Mouse (Mus musculus) thymus, adult 2 months (tissue): ENCODE data around the gene Klf1. TPM values are rescaled to one million over a fixed set of nuclear protein-coding genes. Genes with fewer than 3 reads are reported as not detected.
A peak's percentile ranks its signal among the peaks of the same experiment; 100 is the strongest.

Source experiments
- DNase-seq: peaks from one replicate; pipeline ENCODE4 v3.0.0; 2021
- H3K27ac ChIP-seq: fragments of 200-500 bp; 2 replicates; pipeline ENCODE4 v1.5.1; 2012; ENCODE audit warnings: low read length, control low read depth; ENCODE audit not compliant: control insufficient read depth, insufficient read depth
- H3K27me3 ChIP-seq: fragments of 200-500 bp; 2 replicates; pipeline ENCODE4 v1.6.1; 2012; ENCODE audit warnings: mild to moderate bottlenecking, low read length, moderate library complexity, mixed read lengths; ENCODE audit not compliant: control insufficient read depth, insufficient read depth
- H3K36me3 ChIP-seq: fragments of 200-500 bp; 2 replicates; pipeline ENCODE4 v1.6.1; 2012; ENCODE audit warnings: mild to moderate bottlenecking, low read length, moderate library complexity; ENCODE audit not compliant: control insufficient read depth, insufficient read depth
- H3K4me1 ChIP-seq: fragments of 200-500 bp; replicated peaks from 2 replicates; pipeline ENCODE4 v1.6.1; 2012; ENCODE audit warnings: low read length; ENCODE audit not compliant: control insufficient read depth, insufficient read depth
- H3K4me3 ChIP-seq: fragments of 200-500 bp; 2 replicates; pipeline ENCODE4 v1.5.1; 2012; ENCODE audit warnings: mild to moderate bottlenecking, low read length, control low read depth, moderate library complexity; ENCODE audit not compliant: control insufficient read depth, insufficient read depth
- CTCF ChIP-seq: fragments of 200-500 bp; IDR thresholded peaks from 2 replicates; pipeline ENCODE4 v1.5.1; 2012; ENCODE audit warnings: mild to moderate bottlenecking, control low read depth, low read length, moderate library complexity, borderline replicate concordance; ENCODE audit not compliant: control insufficient read depth, poor library complexity, insufficient read depth; ENCODE audit errors: extremely low read depth
- POLR2A ChIP-seq: fragments of 200-500 bp; IDR thresholded peaks from 2 replicates; pipeline ENCODE4 v1.6.1; 2012; ENCODE audit warnings: mild to moderate bottlenecking, low read length, control low read depth, moderate library complexity; ENCODE audit not compliant: control insufficient read depth, poor library complexity, insufficient read depth; ENCODE audit errors: extremely low read depth
- WGBS: fragments of 180-500 bp; shearing (Covaris S2); methylation state at CpG from one replicate; pipeline ENCODE4 v1.1.7; 2018; 5-methylcytosine and 5-hydroxymethylcytosine counted together
- polyA plus RNA-seq: library from polyadenylated mRNA; depleted of rRNA; stranded (reverse); fragments of >200 nt; gene quantifications from 2 replicates; pipeline ENCODE4 v1.2.3, GENCODE M21; 2012

Klf1 gene
- polyA plus RNA-seq, 1 experiment, result 0.13 TPM

DNA sequence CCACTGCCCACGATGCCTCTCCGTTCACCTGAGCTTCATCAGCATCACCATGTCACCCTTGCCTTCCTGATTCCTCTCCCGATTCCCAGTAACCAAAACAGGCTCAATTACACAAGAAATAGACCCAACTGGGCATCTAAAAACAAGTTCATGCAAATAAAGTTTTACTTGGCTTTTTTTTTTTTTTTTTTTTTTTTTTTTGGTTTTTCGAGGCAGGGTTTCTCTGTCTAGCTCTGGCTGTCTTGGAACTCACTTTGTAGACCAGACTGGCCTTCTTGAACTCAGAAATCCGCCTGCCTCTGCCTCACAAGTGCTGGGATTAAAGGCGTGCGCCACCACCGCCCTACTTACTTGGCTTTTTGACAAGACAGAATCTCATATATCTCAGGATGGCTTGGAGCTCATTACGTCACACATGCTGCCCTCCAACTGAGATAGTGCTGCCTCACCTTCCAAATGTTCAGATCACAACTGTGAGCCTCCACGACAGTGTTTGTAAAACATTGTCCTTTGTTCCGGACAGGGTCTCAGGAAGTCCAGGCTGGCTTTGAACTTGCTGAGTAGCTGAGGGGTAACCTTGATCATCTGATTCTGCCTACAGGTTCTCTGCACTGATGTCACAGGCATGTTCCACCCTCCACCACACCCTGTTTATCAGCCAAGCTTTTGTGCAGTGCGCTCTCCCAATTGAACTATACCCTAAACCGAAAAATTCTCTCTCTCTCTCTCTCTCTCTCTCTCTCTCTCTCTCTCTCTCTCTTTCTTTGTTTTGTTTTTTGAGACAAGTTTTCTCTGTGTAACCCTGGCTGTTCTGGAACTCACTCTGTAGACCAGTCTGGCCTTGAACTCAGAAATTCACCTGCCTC lies 36.1 kb downstream of the Klf1 start:
- WGBS, result 69% methylated on average over 13 of the region's 13 CpGs
- H3K27me3 ChIP-seq, result peaks cover 23% of the 10 kb centered on the region

DNA sequence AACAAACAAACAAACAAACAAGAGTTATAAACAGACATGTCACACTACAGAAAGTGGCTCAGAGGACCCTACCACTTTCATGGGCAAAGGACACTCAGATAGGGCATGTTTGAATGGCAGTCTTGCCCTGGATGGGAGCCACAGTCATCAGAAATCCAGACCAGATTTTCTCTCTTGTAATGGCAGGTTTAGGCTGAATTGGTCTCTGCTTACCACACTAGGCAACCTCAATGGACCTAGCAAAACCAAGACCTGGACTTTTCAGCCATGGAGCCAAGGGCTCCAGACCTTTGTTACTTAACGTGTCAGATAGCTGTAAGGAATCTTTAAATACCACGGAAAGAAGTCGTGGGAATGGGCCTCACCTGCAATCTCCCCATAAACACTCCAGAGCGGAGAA lies 42.0 kb downstream of the Klf1 start:
- DNase-seq, result no peak
- peaks cover 7% of the 10 kb centered on the region for H3K4me1 ChIP-seq
- 31% methylated on average over 4 of the region's 4 CpGs for WGBS
- no peak overlapping the region for H3K27ac ChIP-seq
- H3K36me3 ChIP-seq, result no peaks in the 10 kb centered on the region
- TF ChIP-seq CTCF (no peak), POLR2A (no peak)
- no peak overlapping the region for H3K4me3 ChIP-seq
- peaks cover 30% of the 10 kb centered on the region for H3K27me3 ChIP-seq

More for the DNA sequence above, 36.1 kb downstream of the Klf1 start:
- H3K4me1 ChIP-seq, result no peaks in the 10 kb centered on the region; the same call in 1 of the 2 replicates
- no peak for DNase-seq
- TF ChIP-seq CTCF (no peak), POLR2A (no peak)
- H3K36me3 ChIP-seq, result no peaks in the 10 kb centered on the region
- H3K4me3 ChIP-seq, result no peak overlapping the region
- no peak overlapping the region for H3K27ac ChIP-seq

DNA sequence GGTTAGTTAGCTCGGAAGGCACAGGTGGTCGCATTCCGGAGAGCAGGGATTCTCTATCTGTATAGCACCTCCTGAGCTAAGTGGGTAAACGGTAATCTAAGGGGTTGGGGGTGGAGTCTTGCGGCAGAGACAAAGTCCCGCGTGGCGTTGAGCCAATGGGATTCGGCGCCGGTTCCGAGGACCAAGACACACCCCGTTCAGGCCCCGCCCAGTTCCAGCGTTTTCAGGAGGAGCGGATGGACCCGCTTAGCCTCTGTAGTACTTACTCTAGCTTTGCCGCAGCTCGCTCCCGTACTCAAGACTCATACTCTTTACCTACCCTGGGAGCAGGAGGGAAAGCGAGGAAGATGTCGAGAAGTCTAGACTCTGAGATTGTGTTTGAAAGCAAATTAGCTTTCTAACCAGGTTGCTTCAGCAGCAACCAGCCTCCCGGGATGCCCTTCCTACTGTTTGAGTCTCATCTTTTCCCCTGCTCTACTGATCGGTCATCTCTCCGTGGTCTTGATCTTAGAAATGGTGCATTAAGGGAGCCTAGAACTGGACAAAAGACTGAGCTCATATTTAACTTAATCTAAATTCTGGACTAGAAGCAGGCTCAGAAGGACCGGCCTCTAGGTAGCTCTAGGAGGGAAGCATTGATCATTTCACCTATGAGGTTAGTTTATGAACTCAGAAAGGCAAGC lies 42.9 kb downstream of the Klf1 start:
- TF ChIP-seq POLR2A (no peak), CTCF (no peak)
- Histone ChIP-seq H3K4me1 (peaks cover 7% of the 10 kb centered on the region), H3K27ac (no peak overlapping the region), H3K36me3 (no peaks in the 10 kb centered on the region), H3K4me3 (no peak overlapping the region), H3K27me3 (peaks cover 30% of the 10 kb centered on the region)
- DNase-seq, result peak; percentile 49
- 5% methylated on average over 26 of the region's 26 CpGs for WGBS

DNA sequence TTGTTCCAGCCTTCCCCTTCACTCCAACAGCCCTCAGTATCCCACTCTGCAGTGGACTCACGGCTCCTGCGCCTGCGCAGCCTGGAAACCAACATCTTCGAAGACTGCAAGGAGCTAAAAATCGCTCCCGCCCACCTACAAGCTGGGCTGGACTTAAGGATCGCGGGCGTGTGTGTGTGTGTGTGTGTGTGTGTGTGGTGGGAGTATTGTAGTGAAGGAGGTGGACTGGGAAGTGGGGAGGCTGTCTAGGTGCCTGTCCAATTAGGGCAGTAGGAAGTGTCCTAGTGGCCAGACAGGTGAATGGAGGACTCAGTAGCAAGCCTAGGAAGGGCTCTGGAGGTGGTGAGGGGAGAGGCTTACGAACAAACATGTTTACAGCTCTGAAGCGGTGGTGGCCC lies 43.5 kb downstream of the Klf1 start:
- H3K4me1 ChIP-seq, result peaks cover 7% of the 10 kb centered on the region
- peaks cover 30% of the 10 kb centered on the region for H3K27me3 ChIP-seq

DNA sequence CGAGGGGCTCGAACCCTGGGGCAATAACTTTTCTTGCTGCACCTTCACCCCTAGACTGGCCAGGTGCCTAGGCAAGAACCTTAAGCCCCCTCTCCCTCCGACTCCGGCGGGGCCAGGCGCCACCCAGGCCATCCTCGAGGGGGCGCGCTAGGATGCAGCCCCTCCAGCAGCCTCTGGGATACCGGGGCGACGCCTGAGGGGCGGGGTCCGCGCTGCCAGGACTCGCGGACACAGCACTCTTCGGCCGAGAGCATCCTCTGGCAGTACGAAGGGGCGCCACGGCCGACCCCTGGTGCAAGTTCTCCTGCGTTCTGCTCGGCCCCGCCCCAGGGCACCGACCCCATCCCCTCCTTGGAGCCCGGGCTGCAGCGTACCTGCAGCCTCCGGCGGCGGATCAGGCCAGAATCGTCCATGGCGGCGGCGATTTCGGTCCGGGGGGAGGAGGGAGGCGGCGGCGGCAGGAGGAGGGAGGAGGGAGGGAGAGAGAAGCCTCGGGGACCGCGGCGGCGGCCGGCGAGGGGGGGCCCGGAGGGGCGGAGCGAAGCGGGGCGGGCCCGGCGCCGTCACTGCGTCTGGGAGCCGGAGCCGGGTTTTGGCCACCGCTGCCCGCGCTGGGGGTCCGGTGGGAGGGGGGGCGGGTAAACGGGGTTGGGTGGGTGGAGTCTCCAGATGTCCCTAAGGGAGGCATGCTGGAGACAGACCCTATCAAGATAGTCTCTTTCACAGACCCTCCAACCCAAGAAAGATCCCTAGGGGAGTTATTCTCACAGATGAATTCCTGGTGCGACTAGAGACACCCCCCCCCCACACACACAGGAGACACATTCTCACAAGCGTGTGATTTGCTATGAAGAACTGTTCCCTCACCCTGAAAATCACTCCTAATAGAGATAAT lies 44.2 kb downstream of the Klf1 start:
- Histone ChIP-seq H3K27ac (no peak overlapping the region), H3K4me3 (no peak overlapping the region; the same call in 1 of the 2 replicates), H3K27me3 (peaks cover 30% of the 10 kb centered on the region)

More for the DNA sequence above, 43.5 kb downstream of the Klf1 start:
- TF ChIP-seq CTCF (no peak), POLR2A (no peak)
- Histone ChIP-seq H3K27ac (no peak overlapping the region), H3K36me3 (no peaks in the 10 kb centered on the region), H3K4me3 (no peak overlapping the region)
- WGBS, result 21% methylated on average over 11 of the region's 11 CpGs
- no peak for DNase-seq

DNA sequence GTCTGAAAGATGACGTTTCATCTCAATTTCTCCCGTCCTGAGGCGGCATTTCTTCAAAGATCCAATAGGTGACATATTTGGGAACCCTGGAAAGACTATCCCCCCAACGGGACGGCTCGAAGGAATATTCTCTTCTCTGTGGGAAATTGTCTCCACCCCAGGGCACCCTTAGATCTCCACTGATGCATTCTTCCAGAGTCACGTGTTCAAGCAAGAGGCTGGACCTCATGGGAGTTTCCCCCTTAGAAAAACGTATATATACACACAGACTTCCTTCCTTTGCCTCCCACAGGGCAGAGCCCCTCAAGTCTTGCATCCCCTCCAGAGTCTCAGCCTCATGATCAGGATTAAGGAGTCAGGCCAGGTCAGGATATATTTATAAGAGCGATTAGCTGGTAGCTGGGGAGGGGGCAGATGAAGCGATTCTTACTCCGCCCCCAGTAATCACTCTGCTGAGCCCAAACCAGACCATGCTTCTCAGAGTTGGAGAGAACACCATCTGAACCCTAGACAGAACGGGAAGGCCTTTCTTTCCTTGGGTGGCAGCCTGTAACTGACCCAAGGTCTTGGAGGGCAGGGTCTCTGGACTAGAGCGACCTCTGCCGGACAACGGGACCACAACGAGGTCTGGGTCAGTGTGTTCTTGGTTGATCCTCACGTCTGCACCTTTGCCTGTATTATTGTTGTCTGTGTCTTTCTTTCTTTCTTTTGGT lies 45.0 kb downstream of the Klf1 start, which contains the start of gene Rtbdn:
Gene Rtbdn (plus strand): TSS at position 464 of the 713 bp plus-strand sequence.
- H3K27me3 ChIP-seq, result peaks cover 30% of the 10 kb centered on the region
- 15% methylated on average over 17 of the region's 17 CpGs for WGBS

More for the DNA sequence above, 44.2 kb downstream of the Klf1 start:
- peaks cover 7% of the 10 kb centered on the region for H3K4me1 ChIP-seq
- no peak for TF ChIP-seq POLR2A
- 0 out of 2 replicates have a peak, but pooled peaks have one; percentile 18 for TF ChIP-seq CTCF
- no peak for DNase-seq
- H3K36me3 ChIP-seq, result no peaks in the 10 kb centered on the region
- WGBS, result 2% methylated on average over 51 of the region's 67 CpGs

More for the DNA sequence above, 45.0 kb downstream of the Klf1 start, which contains the start of gene Rtbdn:
- TF ChIP-seq POLR2A (no peak), CTCF (no peak)
- Histone ChIP-seq H3K36me3 (no peaks in the 10 kb centered on the region), H3K4me1 (peaks cover 7% of the 10 kb centered on the region), H3K4me3 (no peak within 1 kb of the TSS; the same call in 1 of the 2 replicates), H3K27ac (no peak within 1 kb of the TSS)
- no peak for DNase-seq
